Mouse (Mus musculus): ENCODE measurements at regions not wholly inside any gene's neighbourhood (a gene's known extent, or its start where the extent isn't known, plus 50 kb on each side); places are given as distances from the start of the nearest gene placed in this dataset.

GRCm38 (mm10) chr1:56453756-56454155 lies 183.5 kb downstream of the Hsfy2 start:
- DNase-seq = no peak

- no peak for DNase-seq
Observed at GRCm38 (mm10) chr1:56442835-56443234, 194.4 kb downstream of the Hsfy2 start.

GRCm38 (mm10) chr1:56406786-56407185 lies 230.4 kb downstream of the Hsfy2 start:
- no peak for DNase-seq

- no peak for DNase-seq
Observed at GRCm38 (mm10) chr1:56403351-56403750, 233.9 kb downstream of the Hsfy2 start.

- DNase-seq = no peak
Observed at GRCm38 (mm10) chr1:56395832-56396231, 241.4 kb downstream of the Hsfy2 start.

- no peak for DNase-seq
Observed at GRCm38 (mm10) chr1:56387086-56387485, 250.1 kb downstream of the Hsfy2 start.

- no peak for DNase-seq
Observed at GRCm38 (mm10) chr1:56366319-56366718, 270.9 kb downstream of the Hsfy2 start.

GRCm38 (mm10) chr1:56360857-56361256 lies 276.4 kb downstream of the Hsfy2 start:
- no peak for DNase-seq

- no peak for DNase-seq
Observed at GRCm38 (mm10) chr1:56346638-56347037, 290.6 kb downstream of the Hsfy2 start.

- DNase-seq = no peak
Observed at GRCm38 (mm10) chr1:56344952-56345351, 292.3 kb downstream of the Hsfy2 start.

GRCm38 (mm10) chr1:56327381-56327780 lies 309.9 kb downstream of the Hsfy2 start:
- no peak for DNase-seq

- DNase-seq = no peak
Observed at GRCm38 (mm10) chr1:56308586-56308985, 328.6 kb downstream of the Hsfy2 start.

- DNase-seq = no peak
Observed at GRCm38 (mm10) chr1:56294391-56294790, 342.8 kb downstream of the Hsfy2 start.

GRCm38 (mm10) chr1:56289748-56290147 lies 347.5 kb downstream of the Hsfy2 start:
- DNase-seq = no peak

- no peak for DNase-seq
Observed at GRCm38 (mm10) chr1:56286386-56287045, 350.7 kb downstream of the Hsfy2 start.

- DNase-seq = no peak
Observed at GRCm38 (mm10) chr1:56261708-56262107, 375.5 kb downstream of the Hsfy2 start.

- no peak for DNase-seq
Observed at GRCm38 (mm10) chr1:56260759-56261158, 376.5 kb downstream of the Hsfy2 start.

GRCm38 (mm10) chr1:56256839-56257490 lies 380.3 kb downstream of the Hsfy2 start:
- DNase-seq = peak; percentile 39

GRCm38 (mm10) chr1:56239686-56240085 lies 397.5 kb downstream of the Hsfy2 start:
- DNase-seq = no peak

- no peak for DNase-seq
Observed at GRCm38 (mm10) chr1:56226314-56227008, 410.8 kb downstream of the Hsfy2 start.

- no peak for DNase-seq
Observed at GRCm38 (mm10) chr1:56219700-56220099, 417.5 kb downstream of the Hsfy2 start.

GRCm38 (mm10) chr1:56210712-56211371 lies 426.4 kb downstream of the Hsfy2 start:
- no peak for DNase-seq

GRCm38 (mm10) chr1:56206615-56207267 lies 430.5 kb downstream of the Hsfy2 start:
- DNase-seq = no peak
